Mouse (Mus musculus) megakaryocyte, embryonic 14.5 days (primary cell): Measurements from ENCODE around the gene Dzank1. TPM values are rescaled to one million over a fixed set of nuclear protein-coding genes. Genes with fewer than 3 reads are reported as not detected.

Source experiments
- H3K27me3 ChIP-seq: replicated peaks from 2 replicates; pipeline ENCODE3; 2012; ENCODE audit warnings: inconsistent platforms
- H3K36me3 ChIP-seq: replicated peaks from 2 replicates; pipeline ENCODE3; 2012; ENCODE audit warnings: low read length, inconsistent platforms, mixed read lengths
- H3K4me1 ChIP-seq: 2 replicates; pipeline ENCODE4 v1.6.1; 2012; ENCODE audit warnings: inconsistent platforms
- H3K4me3 ChIP-seq: replicated peaks from 2 replicates; pipeline ENCODE3; 2012; ENCODE audit warnings: moderate library complexity, mild to moderate bottlenecking, inconsistent platforms
- H3K9me3 ChIP-seq: 2 replicates; pipeline ENCODE4 v1.6.1; 2012; ENCODE audit warnings: inconsistent platforms
- FLI1 ChIP-seq: IDR thresholded peaks from 2 replicates; pipeline ENCODE4 v1.6.1; 2012; ENCODE audit warnings: low read length, inconsistent platforms, mixed read lengths
- GATA1 ChIP-seq: IDR thresholded peaks from 3 replicates; pipeline ENCODE4 v1.6.1; 2012; ENCODE audit warnings: mixed read lengths, low read length, inconsistent platforms, borderline replicate concordance
- polyA plus RNA-seq: library from polyadenylated mRNA; stranded (reverse); fragments of >175 nt; gene quantifications from 2 replicates; pipeline ENCODE4 v1.2.3, GENCODE M21; 2012; ENCODE audit warnings: low replicate concordance; ENCODE audit not compliant: insufficient read depth

Gene Dzank1
- polyA plus RNA-seq, 1 experiment, result 0.07 TPM

DNA sequence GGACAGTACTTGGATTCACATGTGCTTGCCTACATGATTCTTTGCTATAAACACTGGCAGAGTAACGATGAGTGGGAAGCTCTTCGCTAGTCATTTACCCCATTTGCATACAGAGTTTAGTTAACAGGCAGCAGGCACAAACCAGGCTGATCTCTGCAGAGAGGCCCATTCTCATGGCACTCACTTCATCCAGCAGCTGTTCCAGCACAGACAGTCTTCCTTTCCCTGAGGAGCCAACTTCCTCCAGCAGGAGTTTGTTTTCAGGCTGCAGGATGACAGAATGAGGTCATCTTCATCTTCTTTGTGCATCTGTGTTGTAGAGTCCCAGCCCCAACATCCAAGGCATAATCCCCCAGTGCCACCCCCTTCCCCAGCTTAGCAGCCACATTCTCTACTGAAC lies 47.8 kb downstream of the Dzank1 start:
- H3K4me3 ChIP-seq, result no peak overlapping the region
- no peak for TF ChIP-seq GATA1
- TF ChIP-seq FLI1, result no peak
- no peaks in the 10 kb centered on the region for H3K4me1 ChIP-seq
- H3K36me3 ChIP-seq, result no peaks in the 10 kb centered on the region
- H3K27me3 ChIP-seq, result peaks cover 5% of the 10 kb centered on the region
- H3K9me3 ChIP-seq, result peaks cover 11% of the 10 kb centered on the region

DNA sequence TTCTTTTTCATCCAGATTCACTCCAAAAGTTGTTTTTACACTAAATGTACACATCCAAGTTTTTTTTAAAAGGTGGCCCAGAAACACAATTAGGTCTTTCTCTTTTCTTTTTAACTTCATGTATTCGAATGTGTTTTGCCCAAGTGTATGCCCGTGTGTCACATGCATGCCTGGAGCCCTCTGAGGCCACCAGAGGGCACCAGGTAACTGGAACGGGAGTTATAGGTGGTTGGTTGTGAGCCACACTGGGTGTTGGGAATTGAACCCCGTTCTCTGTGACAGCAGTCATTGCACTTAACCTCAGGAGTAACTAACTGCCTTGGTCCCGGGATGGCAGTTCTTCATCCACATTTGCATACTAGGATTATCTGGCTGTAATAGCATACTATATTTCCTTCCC lies 60.0 kb downstream of the Dzank1 start:
- 0 out of 2 replicates have a peak, but pooled peaks cover 3% of the 10 kb centered on the region for H3K4me1 ChIP-seq
- H3K27me3 ChIP-seq, result peaks cover 16% of the 10 kb centered on the region
- no peaks in the 10 kb centered on the region for H3K9me3 ChIP-seq
- no peaks in the 10 kb centered on the region for H3K36me3 ChIP-seq
- TF ChIP-seq FLI1, result no peak
- no peak for TF ChIP-seq GATA1
- no peak overlapping the region for H3K4me3 ChIP-seq

DNA sequence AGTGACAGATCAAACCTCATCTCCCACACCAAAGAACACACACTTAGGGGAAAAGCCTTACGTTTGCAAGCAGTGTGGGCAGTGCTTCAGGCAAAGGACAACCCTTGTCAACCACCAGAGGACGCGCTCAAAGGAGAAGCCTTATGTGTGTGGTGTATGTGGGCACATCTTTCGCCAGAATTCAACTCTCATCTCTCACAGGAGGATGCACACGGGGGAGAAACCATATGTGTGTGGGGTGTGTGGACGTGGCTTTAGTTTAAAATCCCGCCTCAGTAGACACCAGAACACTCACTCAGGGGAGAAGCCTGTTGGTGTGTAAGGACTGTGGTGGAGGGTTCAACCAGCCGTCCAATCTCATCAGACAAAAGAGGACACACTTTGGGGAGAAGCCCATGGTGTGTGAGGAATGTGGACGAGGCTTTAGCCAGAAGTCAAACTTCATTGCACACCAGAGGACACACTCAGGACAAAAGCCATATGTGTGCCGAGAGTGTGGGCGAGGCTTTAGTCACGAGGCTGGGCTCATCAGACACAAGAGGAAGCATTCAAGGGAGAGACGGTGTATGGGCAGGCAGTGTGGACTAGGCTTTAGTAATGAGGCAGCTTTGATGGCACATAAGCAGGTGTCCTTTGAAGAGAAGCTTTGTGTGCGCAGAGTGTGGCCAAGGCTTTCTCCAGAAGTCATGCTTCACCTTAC lies 61.2 kb downstream of the Dzank1 start:
- TF ChIP-seq FLI1 (no peak), GATA1 (no peak)
- peaks cover 21% of the 10 kb centered on the region for H3K27me3 ChIP-seq
- no peaks in the 10 kb centered on the region for H3K36me3 ChIP-seq
- H3K9me3 ChIP-seq, result no peaks in the 10 kb centered on the region
- 0 out of 2 replicates have a peak, but pooled peaks cover 3% of the 10 kb centered on the region for H3K4me1 ChIP-seq
- no peak overlapping the region for H3K4me3 ChIP-seq

DNA sequence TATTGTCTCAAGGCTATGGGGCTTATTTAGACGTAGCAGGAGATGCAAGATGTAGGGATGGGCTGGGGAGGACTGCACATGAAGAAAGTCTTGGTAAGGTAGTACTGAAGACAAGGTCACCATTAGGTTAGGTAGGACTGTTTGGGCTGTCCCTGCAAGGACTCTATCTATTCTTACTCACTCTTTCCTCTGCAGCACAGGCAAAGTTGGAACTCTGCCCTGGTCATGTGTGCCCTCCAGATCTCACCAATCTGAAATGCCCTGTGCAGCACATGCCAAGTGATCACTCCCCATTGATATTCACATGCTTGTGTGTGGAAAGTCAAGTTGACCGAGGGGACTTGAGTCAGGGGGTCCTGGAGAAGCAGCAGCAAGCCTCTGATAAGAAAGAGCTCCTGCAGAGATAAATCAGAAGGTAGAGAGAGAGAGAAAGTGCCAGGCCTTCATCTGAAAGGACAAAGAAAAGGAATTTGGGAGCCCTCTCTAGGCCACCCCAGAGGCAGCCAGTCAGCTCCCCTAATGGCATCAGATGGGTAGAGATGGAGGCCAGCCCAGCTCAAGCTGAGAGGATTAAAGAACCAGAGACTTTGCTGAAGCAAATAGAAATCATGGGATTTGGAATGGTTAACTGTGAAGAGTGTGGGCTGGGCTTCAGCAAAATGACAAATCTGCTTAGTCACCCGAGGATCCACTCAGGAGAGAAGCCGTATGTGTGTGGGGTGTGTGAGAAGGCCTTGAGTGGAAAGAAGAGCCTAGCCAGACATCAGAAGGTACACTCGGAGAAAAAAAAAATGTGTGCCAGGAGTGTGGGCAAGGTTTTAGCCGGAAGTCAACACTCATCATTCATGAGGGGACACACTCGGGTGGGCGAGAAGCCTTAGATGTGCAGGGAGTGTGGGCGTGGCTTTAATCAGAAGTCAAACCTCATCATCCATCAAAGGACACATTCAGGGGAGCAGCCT lies 62.1 kb downstream of the Dzank1 start:
- no peak for TF ChIP-seq GATA1
- no peak for TF ChIP-seq FLI1
- Histone ChIP-seq H3K27me3 (peaks cover 23% of the 10 kb centered on the region), H3K36me3 (no peaks in the 10 kb centered on the region), H3K4me1 (0 out of 2 replicates have a peak, but pooled peaks cover 3% of the 10 kb centered on the region), H3K9me3 (no peaks in the 10 kb centered on the region), H3K4me3 (no peak overlapping the region)

DNA sequence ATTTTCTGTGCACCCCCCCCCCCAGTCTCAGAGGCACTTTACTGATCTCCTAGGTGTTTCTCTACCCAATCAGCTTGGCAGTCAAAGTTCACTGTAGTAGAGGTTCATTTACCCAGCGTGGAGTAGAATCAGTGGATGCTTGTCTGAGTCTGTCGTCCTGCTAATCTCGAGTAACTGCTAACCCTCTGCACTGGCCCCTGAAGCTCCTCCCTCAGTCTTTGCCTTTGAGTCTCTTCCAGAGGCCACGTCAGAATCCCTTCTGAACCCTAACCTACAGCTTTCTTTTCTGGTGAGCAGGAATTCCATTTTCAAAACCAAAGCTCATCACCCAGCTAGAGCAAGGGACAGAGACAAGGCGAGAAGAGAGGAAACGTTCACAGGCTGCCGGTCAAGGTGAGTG lies 63.0 kb downstream of the Dzank1 start:
- H3K9me3 ChIP-seq, result 0 out of 2 replicates have a peak, but pooled peaks cover 2% of the 10 kb centered on the region
- H3K4me3 ChIP-seq, result no peak overlapping the region
- peaks cover 6% of the 10 kb centered on the region for H3K4me1 ChIP-seq
- H3K27me3 ChIP-seq, result peaks cover 25% of the 10 kb centered on the region
- H3K36me3 ChIP-seq, result no peaks in the 10 kb centered on the region
- TF ChIP-seq GATA1 (no peak), FLI1 (no peak)

DNA sequence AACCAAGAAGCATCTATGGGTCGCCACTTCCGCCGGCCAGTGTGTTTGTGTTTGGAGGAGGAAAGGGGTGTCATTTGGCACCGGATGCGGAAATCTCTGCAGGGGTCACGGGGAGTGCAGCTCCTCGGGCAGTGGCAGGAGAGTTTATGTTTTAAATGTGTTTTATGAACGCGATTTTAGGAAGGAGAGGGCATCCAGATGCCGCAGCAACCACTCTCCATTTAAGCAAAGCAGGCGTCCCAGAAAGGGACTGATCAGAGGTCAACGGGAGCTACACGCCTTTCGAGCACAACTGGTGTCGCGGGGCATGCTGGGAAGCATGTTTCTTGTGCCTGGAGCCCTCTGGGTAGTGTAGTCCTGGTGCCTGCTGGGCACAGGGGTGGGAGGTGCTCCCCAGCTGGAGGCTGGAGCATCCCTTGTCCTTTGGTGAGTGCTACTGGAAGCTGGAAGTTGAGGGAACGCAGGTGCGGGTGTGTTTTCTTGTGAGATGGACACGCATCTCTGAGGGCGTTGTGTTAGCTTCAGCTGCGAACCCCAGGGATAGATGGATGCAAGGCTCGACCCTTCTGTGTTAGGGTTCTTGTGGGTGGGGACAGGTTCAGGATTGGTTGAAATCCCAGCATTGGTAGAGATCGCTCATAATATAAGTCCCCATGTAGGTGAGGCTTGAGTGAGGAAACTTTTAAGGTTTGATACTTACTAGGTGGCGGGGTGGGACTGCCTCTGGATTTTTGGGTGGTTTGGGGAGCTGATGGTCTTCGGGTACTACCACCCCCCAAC lies 68.0 kb downstream of the Dzank1 start:
- peaks cover 8% of the 10 kb centered on the region for H3K4me1 ChIP-seq
- H3K4me3 ChIP-seq, result peak overlapping the region; percentile 90
- H3K27me3 ChIP-seq, result peaks cover 17% of the 10 kb centered on the region
- H3K36me3 ChIP-seq, result no peaks in the 10 kb centered on the region
- 0 out of 2 replicates have a peak, but pooled peaks cover 4% of the 10 kb centered on the region for H3K9me3 ChIP-seq
- TF ChIP-seq FLI1 (no peak), GATA1 (no peak)

DNA sequence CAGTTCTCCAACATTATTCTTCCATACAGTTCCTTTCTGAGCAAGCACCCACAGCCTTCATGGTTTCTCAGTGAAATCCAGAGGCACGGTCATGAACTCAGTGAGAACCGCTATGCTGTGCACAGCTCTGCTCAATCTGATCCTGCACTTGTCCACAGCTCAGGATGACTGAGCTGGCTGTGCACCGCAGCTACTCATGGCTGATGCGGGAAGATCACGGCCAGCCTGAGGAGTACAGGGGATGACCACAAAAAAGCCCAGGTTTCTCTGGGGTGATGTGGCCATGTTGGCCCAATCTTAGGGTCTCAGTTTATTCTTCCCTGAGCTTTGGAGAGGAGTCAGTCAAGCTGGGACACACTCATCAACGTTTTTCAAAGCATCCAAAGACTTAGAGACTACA lies 68.9 kb downstream of the Dzank1 start:
- no peak for TF ChIP-seq FLI1
- no peak for TF ChIP-seq GATA1
- H3K4me1 ChIP-seq, result peaks cover 8% of the 10 kb centered on the region
- H3K36me3 ChIP-seq, result no peaks in the 10 kb centered on the region
- 0 out of 2 replicates have a peak, but pooled peaks cover 4% of the 10 kb centered on the region for H3K9me3 ChIP-seq
- no peak overlapping the region for H3K4me3 ChIP-seq
- H3K27me3 ChIP-seq, result peaks cover 16% of the 10 kb centered on the region

DNA sequence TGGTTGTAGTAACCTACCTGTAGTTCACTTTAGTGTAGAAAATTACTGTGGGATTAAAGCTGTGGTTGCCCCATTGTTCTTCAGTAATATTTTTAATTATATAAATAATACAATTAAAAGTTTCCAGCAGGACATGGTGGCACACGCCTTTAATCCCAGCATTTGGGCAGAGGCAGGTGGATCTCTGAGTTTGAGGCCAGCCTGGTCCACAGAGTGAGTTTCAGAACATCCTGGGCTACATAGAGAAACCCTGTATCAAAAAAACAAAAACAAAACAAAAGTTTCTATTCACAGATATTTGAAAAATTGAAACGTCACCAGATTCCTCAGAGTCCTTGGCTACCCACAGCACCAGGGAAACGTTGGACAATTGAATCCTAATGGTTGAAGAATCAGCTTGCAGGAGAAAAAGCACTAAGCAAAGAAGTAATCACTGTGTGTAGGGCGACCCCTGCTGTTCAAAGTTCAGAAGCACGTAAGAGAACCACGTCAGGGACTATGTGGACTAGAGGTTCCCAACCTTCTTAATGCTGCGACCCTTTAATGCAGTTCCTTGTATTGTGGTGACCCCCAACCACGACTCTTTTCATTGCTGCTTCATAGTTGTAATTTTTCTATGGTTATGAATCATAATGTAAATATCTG lies 74.7 kb downstream of the Dzank1 start:
- Histone ChIP-seq H3K4me1 (no peaks in the 10 kb centered on the region), H3K27me3 (peaks cover 24% of the 10 kb centered on the region), H3K9me3 (no peaks in the 10 kb centered on the region), H3K36me3 (no peaks in the 10 kb centered on the region), H3K4me3 (no peak overlapping the region)
- no peak for TF ChIP-seq FLI1
- no peak for TF ChIP-seq GATA1

DNA sequence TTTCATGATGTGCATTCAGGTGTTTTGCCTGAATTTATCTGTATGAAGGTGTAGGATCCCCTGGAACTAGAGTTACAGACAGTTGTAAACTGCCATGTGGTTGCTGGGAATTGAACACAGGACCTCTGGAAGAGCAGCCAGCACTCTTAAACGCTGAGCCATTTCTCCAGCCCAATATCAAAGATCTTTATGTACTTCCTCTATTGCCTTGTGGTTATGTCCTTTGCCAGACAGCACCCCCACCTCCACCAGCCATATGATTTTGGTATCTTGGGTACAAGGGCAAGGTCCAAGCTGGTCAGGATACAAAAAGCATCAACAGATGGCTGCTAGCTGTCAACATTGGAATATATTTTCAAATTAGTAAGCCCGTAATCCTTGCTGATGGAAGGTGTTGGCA lies 76.8 kb downstream of the Dzank1 start:
- H3K4me3 ChIP-seq, result no peak overlapping the region
- no peaks in the 10 kb centered on the region for H3K9me3 ChIP-seq
- H3K36me3 ChIP-seq, result no peaks in the 10 kb centered on the region
- TF ChIP-seq GATA1, result no peak
- no peak for TF ChIP-seq FLI1
- peaks cover 24% of the 10 kb centered on the region for H3K27me3 ChIP-seq
- H3K4me1 ChIP-seq, result no peaks in the 10 kb centered on the region
